Mouse (Mus musculus): ENCODE measurements at regions not wholly inside any gene's neighbourhood (a gene's known extent, or its start where the extent isn't known, plus 50 kb on each side); places are given as distances from the start of the nearest gene placed in this dataset.

- Histone ChIP-seq H3K4me1 (ENCODE audit: control insufficient read depth, insufficient read depth, low read length) (no peaks in the 10 kb centered on the region), H3K4me3 (replicated peaks; ENCODE audit: control insufficient read depth, low read depth, low read length) (no peak overlapping the region), H3K27ac (ENCODE audit: control insufficient read depth, insufficient read depth, low read depth, low read length, poor library complexity) (no peak overlapping the region)
- 76% methylated on average over 9 of the region's 9 CpGs for WGBS
- TF ChIP-seq CTCF (IDR thresholded peaks at IDR 0.05; ENCODE audit: control insufficient read depth, insufficient read depth, low read length) (no peak), POLR2A (IDR thresholded peaks at IDR 0.05; ENCODE audit: borderline replicate concordance, control insufficient read depth, low read depth, low read length) (no peak)
Measured at GRCm38 (mm10) chr10:95059078-95059477, 114.4 kb upstream of the Plxnc1 start.

- Histone ChIP-seq H3K4me3 (replicated peaks; ENCODE audit: control insufficient read depth, low read depth, low read length) (no peak overlapping the region), H3K27ac (ENCODE audit: control insufficient read depth, insufficient read depth, low read depth, low read length, poor library complexity) (no peak overlapping the region), H3K4me1 (ENCODE audit: control insufficient read depth, insufficient read depth, low read length) (no peaks in the 10 kb centered on the region; the same call in 1 of the 2 replicates)
- 65% methylated on average over 9 of the region's 9 CpGs for WGBS
- TF ChIP-seq POLR2A (IDR thresholded peaks at IDR 0.05; ENCODE audit: borderline replicate concordance, control insufficient read depth, low read depth, low read length) (no peak), CTCF (IDR thresholded peaks at IDR 0.05; ENCODE audit: control insufficient read depth, insufficient read depth, low read length) (no peak)
Measured at GRCm38 (mm10) chr10:95057051-95057714, 112.5 kb upstream of the Plxnc1 start.

GRCm38 (mm10) chr10:95056541-95056940, 111.9 kb upstream of the Plxnc1 start:
- Histone ChIP-seq H3K27ac (ENCODE audit: control insufficient read depth, insufficient read depth, low read depth, low read length, poor library complexity) (no peak overlapping the region), H3K4me3 (replicated peaks; ENCODE audit: control insufficient read depth, low read depth, low read length) (no peak overlapping the region), H3K4me1 (ENCODE audit: control insufficient read depth, insufficient read depth, low read length) (no peaks in the 10 kb centered on the region; the same call in 1 of the 2 replicates)
- TF ChIP-seq CTCF (IDR thresholded peaks at IDR 0.05; ENCODE audit: control insufficient read depth, insufficient read depth, low read length) (no peak), POLR2A (IDR thresholded peaks at IDR 0.05; ENCODE audit: borderline replicate concordance, control insufficient read depth, low read depth, low read length) (no peak)
- WGBS: 87% methylated on average over 4 of the region's 4 CpGs

GRCm38 (mm10) chr10:95054869-95055268, 110.2 kb upstream of the Plxnc1 start:
- Histone ChIP-seq H3K4me1 (ENCODE audit: control insufficient read depth, insufficient read depth, low read length) (no peaks in the 10 kb centered on the region; the same call in 1 of the 2 replicates), H3K27ac (ENCODE audit: control insufficient read depth, insufficient read depth, low read depth, low read length, poor library complexity) (no peak overlapping the region), H3K4me3 (replicated peaks; ENCODE audit: control insufficient read depth, low read depth, low read length) (no peak overlapping the region)
- 84% methylated on average over 3 of the region's 3 CpGs for WGBS
- TF ChIP-seq CTCF (IDR thresholded peaks at IDR 0.05; ENCODE audit: control insufficient read depth, insufficient read depth, low read length) (no peak), POLR2A (IDR thresholded peaks at IDR 0.05; ENCODE audit: borderline replicate concordance, control insufficient read depth, low read depth, low read length) (no peak)

GRCm38 (mm10) chr10:95048790-95049189, 104.2 kb upstream of the Plxnc1 start:
- Histone ChIP-seq H3K27ac (ENCODE audit: control insufficient read depth, insufficient read depth, low read depth, low read length, poor library complexity) (no peak overlapping the region), H3K4me1 (ENCODE audit: control insufficient read depth, insufficient read depth, low read length) (no peaks in the 10 kb centered on the region; the same call in 1 of the 2 replicates), H3K4me3 (replicated peaks; ENCODE audit: control insufficient read depth, low read depth, low read length) (no peak overlapping the region)
- no peak for TF ChIP-seq POLR2A (IDR thresholded peaks at IDR 0.05; ENCODE audit: borderline replicate concordance, control insufficient read depth, low read depth, low read length)
- TF ChIP-seq CTCF (IDR thresholded peaks at IDR 0.05; ENCODE audit: control insufficient read depth, insufficient read depth, low read length): no peak
- WGBS: 84% methylated on average over 5 of the region's 5 CpGs

- 65% methylated on average over 7 of the region's 7 CpGs for WGBS
- Histone ChIP-seq H3K27ac (ENCODE audit: control insufficient read depth, insufficient read depth, low read depth, low read length, poor library complexity) (no peak overlapping the region), H3K4me1 (ENCODE audit: control insufficient read depth, insufficient read depth, low read length) (no peaks in the 10 kb centered on the region; the same call in 1 of the 2 replicates), H3K4me3 (replicated peaks; ENCODE audit: control insufficient read depth, low read depth, low read length) (no peak overlapping the region)
- TF ChIP-seq POLR2A (IDR thresholded peaks at IDR 0.05; ENCODE audit: borderline replicate concordance, control insufficient read depth, low read depth, low read length): no peak
- no peak for TF ChIP-seq CTCF (IDR thresholded peaks at IDR 0.05; ENCODE audit: control insufficient read depth, insufficient read depth, low read length)
Measured at GRCm38 (mm10) chr10:95043978-95044377, 99.3 kb upstream of the Plxnc1 start.

- no peak overlapping the region for H3K4me3 ChIP-seq (replicated peaks; ENCODE audit: control insufficient read depth, low read depth, low read length)
- H3K4me1 ChIP-seq (ENCODE audit: control insufficient read depth, insufficient read depth, low read length): no peaks in the 10 kb centered on the region; the same call in 1 of the 2 replicates
- H3K27ac ChIP-seq (ENCODE audit: control insufficient read depth, insufficient read depth, low read depth, low read length, poor library complexity): no peak overlapping the region
- TF ChIP-seq CTCF (IDR thresholded peaks at IDR 0.05; ENCODE audit: control insufficient read depth, insufficient read depth, low read length) (no peak), POLR2A (IDR thresholded peaks at IDR 0.05; ENCODE audit: borderline replicate concordance, control insufficient read depth, low read depth, low read length) (no peak)
- 79% methylated on average over 6 of the region's 6 CpGs for WGBS
Measured at GRCm38 (mm10) chr10:95040258-95040895, 95.7 kb upstream of the Plxnc1 start.

- WGBS: 73% methylated on average over 4 of the region's 4 CpGs
- H3K4me1 ChIP-seq (ENCODE audit: control insufficient read depth, insufficient read depth, low read length): no peaks in the 10 kb centered on the region
- no peak overlapping the region for H3K27ac ChIP-seq (ENCODE audit: control insufficient read depth, insufficient read depth, low read depth, low read length, poor library complexity)
- TF ChIP-seq POLR2A (IDR thresholded peaks at IDR 0.05; ENCODE audit: borderline replicate concordance, control insufficient read depth, low read depth, low read length) (no peak), CTCF (IDR thresholded peaks at IDR 0.05; ENCODE audit: control insufficient read depth, insufficient read depth, low read length) (no peak)
- H3K4me3 ChIP-seq (replicated peaks; ENCODE audit: control insufficient read depth, low read depth, low read length): no peak overlapping the region
Measured at GRCm38 (mm10) chr10:95036043-95036697, 91.5 kb upstream of the Plxnc1 start.

Data from bone marrow, adult 2 months (tissue).